Mouse (Mus musculus) forebrain, embryonic 13.5 days (tissue): Measurements from ENCODE around the gene Olfr472. TPM values are rescaled to one million over a fixed set of nuclear protein-coding genes. Genes with fewer than 3 reads are reported as not detected.
"Not testable (repeated sequence)": the region's sequence is repeated elsewhere in the genome, so short reads cannot be mapped to it uniquely, and the experiment has no call there.

Experiments used
- ATAC-seq: fragments of 200-750 bp; cut with Nextera tagmentation; 2 replicates; pipeline ENCODE4 v1.8.0; 2017
- H3K27ac ChIP-seq: fragments of 300-500 bp; sonication (generic); 2 replicates; pipeline ENCODE4 v1.5.1; 2015; ENCODE audit warnings: inconsistent platforms, mild to moderate bottlenecking, moderate library complexity
- H3K27me3 ChIP-seq: fragments of 300-500 bp; sonication (generic); 2 replicates; pipeline ENCODE4 v1.6.1; 2015; ENCODE audit warnings: mild to moderate bottlenecking, inconsistent platforms
- H3K36me3 ChIP-seq: fragments of 300-500 bp; sonication (generic); 2 replicates; pipeline ENCODE4 v1.6.1; 2015; ENCODE audit warnings: mild to moderate bottlenecking, inconsistent platforms; ENCODE audit not compliant: poor library complexity, severe bottlenecking
- H3K4me1 ChIP-seq: fragments of 300-500 bp; sonication (generic); 2 replicates; pipeline ENCODE4 v1.6.1; 2015; ENCODE audit warnings: inconsistent platforms
- H3K4me2 ChIP-seq: fragments of 300-500 bp; sonication (generic); 2 replicates; pipeline ENCODE4 v1.6.1; 2015; ENCODE audit warnings: inconsistent platforms, mild to moderate bottlenecking, moderate library complexity
- H3K4me3 ChIP-seq: fragments of 300-500 bp; sonication (generic); 2 replicates; pipeline ENCODE4 v1.5.1; 2015; ENCODE audit warnings: mild to moderate bottlenecking, inconsistent platforms
- H3K9ac ChIP-seq: fragments of 300-500 bp; sonication (generic); 2 replicates; pipeline ENCODE4 v1.6.1; 2015; ENCODE audit warnings: mild to moderate bottlenecking, inconsistent platforms
- H3K9me3 ChIP-seq: fragments of 300-500 bp; sonication (generic); replicated peaks from 2 replicates; pipeline ENCODE4 v1.6.1; 2016; ENCODE audit warnings: inconsistent platforms
- WGBS: fragments of 180-500 bp; shearing (Covaris S2); methylation state at CpG from one replicate; pipeline ENCODE4 v1.1.7; 2015; 5-methylcytosine and 5-hydroxymethylcytosine counted together
- polyA plus RNA-seq: library from polyadenylated mRNA; unstranded; fragments of >200 nt; fragmentation: Nextera tagmentation; extraction: Ambion mirVana; gene quantifications from 2 replicates; pipeline ENCODE4 v1.2.1, GENCODE M21; 2015

The Olfr472 gene
- not detected in 2 replicates for polyA plus RNA-seq

DNA sequence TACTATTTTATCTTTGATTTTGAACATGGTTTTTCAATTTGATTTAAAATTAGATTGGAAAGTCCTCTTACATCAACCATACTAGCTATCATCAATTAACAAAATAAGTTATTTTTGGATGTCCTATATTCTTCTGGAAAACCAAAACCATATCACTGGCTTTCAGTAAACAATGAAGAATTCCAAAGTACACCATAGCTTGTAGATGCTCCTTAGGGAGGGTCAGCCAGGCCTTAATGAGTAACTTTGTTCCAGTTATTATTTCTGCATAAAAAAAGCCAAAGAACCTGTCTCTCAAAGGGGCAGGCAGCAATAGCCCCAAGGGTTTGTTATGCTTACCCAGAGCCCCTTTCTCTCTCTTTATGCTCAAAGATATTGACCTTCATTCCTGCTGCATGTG lies at the start of gene Olfr472:
TSS of gene Olfr472 (plus strand) at position 301 of the 400 bp plus-strand sequence.
- H3K9ac ChIP-seq = no peak within 1 kb of the TSS
- H3K9me3 ChIP-seq = no peaks in the 10 kb centered on the region
- no peak within 1 kb of the TSS for H3K27ac ChIP-seq
- no peaks in the 10 kb centered on the region for H3K4me1 ChIP-seq
- H3K4me2 ChIP-seq = no peak within 1 kb of the TSS
- no peak for ATAC-seq
- H3K27me3 ChIP-seq = no peaks in the 10 kb centered on the region
- H3K36me3 ChIP-seq = no peaks in the 10 kb centered on the region
- H3K4me3 ChIP-seq = no peak within 1 kb of the TSS

- WGBS = 94% methylated on average over 1 of the region's 1 CpGs
- Histone ChIP-seq H3K9me3 (no peaks in the 10 kb centered on the region; the same call in 1 of the 2 replicates), H3K9ac (no peak within 1 kb of the TSS), H3K4me3 (no peak within 1 kb of the TSS), H3K4me2 (no peak within 1 kb of the TSS), H3K27me3 (no peaks in the 10 kb centered on the region), H3K27ac (no peak within 1 kb of the TSS), H3K36me3 (no peaks in the 10 kb centered on the region), H3K4me1 (no peaks in the 10 kb centered on the region)
- ATAC-seq = no peak
These were observed 32.4 kb downstream of the Olfr472 start, which contains the start of gene Olfr473 for GRCm38 (mm10) chr7:107930146-107930545. Gene Olfr473 (plus strand): TSS chr7:107930446.

DNA sequence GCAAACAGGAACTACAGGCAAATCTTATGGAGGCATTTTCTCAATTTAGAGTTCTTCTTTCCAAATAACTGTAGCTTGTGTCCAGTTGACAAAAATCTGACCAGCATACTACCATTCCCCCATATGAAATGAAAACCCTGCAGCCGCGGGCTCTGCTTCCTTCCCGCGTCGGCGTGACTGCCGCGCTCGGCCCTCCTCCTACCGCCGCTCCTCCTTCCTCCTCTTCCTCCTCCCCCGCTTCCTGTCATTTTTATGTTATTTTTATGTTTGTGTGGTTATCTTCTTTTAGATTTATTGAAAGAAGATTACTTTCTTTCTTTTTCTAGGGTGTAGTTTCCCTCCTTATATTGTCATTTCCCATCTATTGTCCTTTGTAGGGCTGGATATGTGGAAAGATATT lies 54.8 kb downstream of the Olfr472 start:
- not testable (repeated sequence) for H3K4me3 ChIP-seq, H3K36me3 ChIP-seq, H3K4me1 ChIP-seq, H3K9me3 ChIP-seq, ATAC-seq, H3K27ac ChIP-seq, H3K9ac ChIP-seq, H3K4me2 ChIP-seq, H3K27me3 ChIP-seq
- WGBS = 98% methylated on average over 12 of the region's 12 CpGs

DNA sequence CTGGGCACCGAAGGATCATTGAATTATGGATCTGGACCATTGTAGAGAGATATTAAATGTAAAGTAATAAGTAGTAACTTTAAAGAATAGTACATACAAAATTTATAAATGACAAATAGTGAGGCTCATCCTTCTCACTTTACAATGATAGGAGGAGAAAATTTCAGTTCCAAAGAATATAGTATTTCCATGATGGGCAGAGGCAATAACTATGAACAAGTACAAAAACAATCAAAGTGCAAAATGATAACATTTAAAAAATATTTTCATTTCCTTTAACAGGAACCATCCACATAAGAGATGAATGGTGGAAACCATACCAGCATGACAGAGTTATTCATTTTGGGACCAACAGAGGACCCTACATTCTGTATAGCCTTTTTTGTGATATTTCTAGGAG lies 56.6 kb downstream of the Olfr472 start, which contains the start of gene Olfr474:
TSS of gene Olfr474 (plus strand) at position 301 of the 400 bp plus-strand sequence.
- Histone ChIP-seq H3K4me3 (no peak within 1 kb of the TSS), H3K27me3 (no peaks in the 10 kb centered on the region), H3K27ac (no peak within 1 kb of the TSS), H3K4me2 (no peak within 1 kb of the TSS), H3K9me3 (no peaks in the 10 kb centered on the region), H3K4me1 (no peaks in the 10 kb centered on the region), H3K9ac (no peak within 1 kb of the TSS), H3K36me3 (no peaks in the 10 kb centered on the region)
- ATAC-seq = no peak
- WGBS = 68% methylated on average over 1 of the region's 1 CpGs

Other genes starting within 250 kb of the Olfr472 start
- 0.10 TPM in 1 of 2 replicates, not detected in the other for gene Cyb5r2, start 139.9 kb upstream of the Olfr472 start, polyA plus RNA-seq
- not detected in 2 replicates for gene Ovch2, start 96.7 kb upstream of the Olfr472 start, polyA plus RNA-seq
- not detected in 2 replicates for gene Olfr467, start 85.6 kb upstream of the Olfr472 start, polyA plus RNA-seq
- gene Olfr469, start 72.4 kb upstream of the Olfr472 start, polyA plus RNA-seq = not detected in 2 replicates
- not detected in 2 replicates for gene Olfr470, start 50.4 kb upstream of the Olfr472 start, polyA plus RNA-seq
- not detected in 2 replicates for gene Olfr473, start 32.5 kb downstream of the Olfr472 start, polyA plus RNA-seq
- not detected in 2 replicates for gene Olfr474, start 56.7 kb downstream of the Olfr472 start, polyA plus RNA-seq
- not detected in 2 replicates for gene Olfr476, start 66.9 kb downstream of the Olfr472 start, polyA plus RNA-seq
- not detected in 2 replicates for gene Olfr477, start 88.8 kb downstream of the Olfr472 start, polyA plus RNA-seq
- gene Olfr478, start 136.1 kb downstream of the Olfr472 start, polyA plus RNA-seq = not detected in 2 replicates
- gene Olfr479, start 152.8 kb downstream of the Olfr472 start, polyA plus RNA-seq = not detected in 2 replicates
- gene Olfr480, start 169.4 kb downstream of the Olfr472 start, polyA plus RNA-seq = not detected in 2 replicates
- gene Olfr481, start 182.0 kb downstream of the Olfr472 start, polyA plus RNA-seq = not detected in 2 replicates
- gene Olfr482, start 199.7 kb downstream of the Olfr472 start, polyA plus RNA-seq = 0.08 and 0.13 TPM in 2 replicates
- not detected in 2 replicates for gene Olfr483, start 202.9 kb downstream of the Olfr472 start, polyA plus RNA-seq
- not detected in 2 replicates for gene Olfr484, start 229.5 kb downstream of the Olfr472 start, polyA plus RNA-seq